Mouse (Mus musculus): ENCODE data around the gene Tbc1d24.

The Tbc1d24 gene

GRCm38 (mm10) chr17:24173423-24173822, 31.9 kb downstream of the Tbc1d24 start:
- peak; percentile 48 for DNase-seq (ENCODE audit: low spot score)

- DNase-seq (ENCODE audit: low spot score): no peak
These were observed 33.6 kb downstream of the Tbc1d24 start for GRCm38 (mm10) chr17:24171738-24172137.

GRCm38 (mm10) chr17:24170729-24171128, 34.6 kb downstream of the Tbc1d24 start:
- no peak for DNase-seq (ENCODE audit: low spot score)

DNA sequence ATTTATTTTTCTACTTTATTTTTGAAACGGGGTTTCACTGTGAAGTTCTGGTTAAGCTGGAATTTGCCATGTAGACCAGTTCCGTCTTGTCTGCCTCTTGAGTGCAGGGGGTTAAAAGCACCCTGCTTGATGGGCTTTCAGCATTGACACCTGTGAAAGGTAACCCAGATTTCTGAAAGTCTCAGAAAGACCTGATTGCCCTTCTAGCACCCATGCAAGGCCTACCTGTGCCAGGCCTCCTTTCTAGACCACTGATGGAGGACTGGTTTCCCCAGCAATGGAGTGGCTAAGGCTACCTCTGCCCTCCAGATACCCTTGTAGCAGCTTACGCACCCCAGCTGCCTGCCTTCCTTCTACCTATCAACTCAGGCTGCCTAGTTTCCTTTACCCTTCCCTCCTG, 35.2 kb downstream of the Tbc1d24 start:
- DNase-seq (ENCODE audit: low spot score): no peak

GRCm38 (mm10) chr17:24169317-24170065, 35.9 kb downstream of the Tbc1d24 start, which contains the start of gene Atp6v0c:
Gene Atp6v0c, minus strand, starts transcription at chr17:24169702.
- peak; percentile 92 for DNase-seq (ENCODE audit: low spot score)

DNA sequence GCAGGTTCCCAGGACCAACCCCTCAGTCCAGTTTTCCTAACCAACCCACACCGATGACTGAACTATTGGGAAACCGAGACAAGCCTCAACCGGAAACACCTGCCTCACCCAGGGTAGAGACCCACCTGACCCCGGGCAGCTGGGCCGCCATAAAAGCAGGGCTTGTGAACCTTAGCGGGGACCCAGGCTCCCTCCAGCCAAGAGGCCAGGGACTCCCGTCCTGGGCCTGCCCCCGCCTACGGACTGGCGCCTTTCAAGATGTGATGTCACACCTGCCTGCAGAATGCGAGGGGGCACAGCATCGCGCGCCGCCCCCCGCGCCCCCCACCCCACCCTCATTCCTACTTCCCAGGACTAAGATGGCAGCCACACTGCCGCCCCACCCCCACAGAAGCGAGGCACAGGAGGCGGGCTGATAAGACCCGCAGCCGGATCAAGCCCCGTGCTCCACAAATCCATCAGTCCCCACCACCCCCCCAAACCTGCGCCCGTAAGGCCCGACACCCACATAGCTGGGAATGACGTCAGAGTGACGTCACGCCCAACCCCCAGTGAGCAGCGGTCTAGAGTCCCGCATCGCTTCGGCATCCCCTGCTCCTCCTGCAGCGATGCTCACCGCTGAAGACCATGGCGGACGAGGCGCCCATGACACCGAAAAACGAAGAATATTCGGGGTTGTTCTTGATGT, 36.6 kb downstream of the Tbc1d24 start:
- no peak for DNase-seq (ENCODE audit: low spot score)

DNA sequence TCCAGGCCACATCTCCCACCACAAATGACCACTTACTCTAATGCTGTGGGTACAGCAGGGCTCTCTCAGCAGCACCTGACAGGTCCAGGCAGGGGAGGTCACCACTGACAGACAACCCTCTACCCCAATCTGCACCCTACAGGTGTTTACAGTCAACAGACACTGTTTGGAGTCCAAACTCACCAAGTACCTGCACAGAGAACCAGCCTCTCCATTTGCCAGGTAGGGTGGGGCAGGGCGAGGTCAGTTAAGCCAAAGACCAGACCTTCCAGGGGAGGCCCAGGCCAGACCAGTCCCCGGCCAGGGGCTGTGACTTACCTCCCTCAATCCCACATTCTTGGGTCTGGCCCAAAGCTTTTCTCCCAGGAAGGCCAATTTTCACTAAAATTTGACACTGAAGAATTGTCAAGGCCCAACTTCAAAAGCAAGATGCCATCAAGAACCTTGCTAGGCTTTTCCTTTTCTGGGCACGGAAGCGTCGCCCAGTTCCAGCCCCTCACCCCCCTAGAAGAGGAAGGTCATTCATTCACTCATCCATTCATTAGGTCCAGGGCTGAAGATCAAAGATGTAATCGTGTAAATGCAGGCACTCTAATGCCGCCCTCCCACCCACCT, 37.4 kb downstream of the Tbc1d24 start:
- DNase-seq (ENCODE audit: low spot score): no peak

- DNase-seq (ENCODE audit: low spot score): no peak
These were observed 38.2 kb downstream of the Tbc1d24 start for GRCm38 (mm10) chr17:24167120-24167519.

- no peak for DNase-seq (ENCODE audit: low spot score)
These were observed 40.6 kb downstream of the Tbc1d24 start for GRCm38 (mm10) chr17:24164566-24165259.

GRCm38 (mm10) chr17:24163176-24163962, 42.0 kb downstream of the Tbc1d24 start, which contains the start of gene Amdhd2:
Gene Amdhd2, minus strand, starts transcription at chr17:24163766.
- peak; percentile 95 for DNase-seq (ENCODE audit: low spot score)

DNA sequence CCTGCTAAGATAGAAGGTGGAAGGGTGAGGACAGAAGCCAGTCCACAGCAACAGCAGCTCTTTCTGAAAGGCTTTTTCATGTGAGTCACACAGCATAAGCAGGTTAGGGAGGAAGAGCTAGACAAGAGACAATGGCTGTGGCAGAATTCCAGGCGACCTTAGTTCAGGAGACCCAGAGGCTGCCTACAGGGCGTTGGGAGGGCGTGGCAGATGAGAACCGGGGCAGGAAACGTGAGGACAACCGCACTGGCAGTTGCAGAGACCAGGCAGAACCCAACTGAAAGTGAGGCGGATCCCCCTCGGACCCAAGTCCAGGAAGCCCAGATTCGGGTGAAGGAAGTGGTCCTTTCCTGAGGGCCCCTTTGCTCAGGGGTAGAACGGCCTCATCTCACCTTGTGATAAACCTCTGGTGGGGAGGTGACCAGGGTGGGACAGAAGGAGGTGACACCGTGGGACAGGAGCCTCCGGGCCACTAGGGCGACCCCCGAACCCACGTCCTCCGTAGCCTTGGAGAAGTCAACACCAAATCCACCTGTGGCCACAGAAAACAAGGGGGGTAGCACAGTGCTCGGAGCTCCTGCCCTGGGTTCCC, 42.7 kb downstream of the Tbc1d24 start:
- no peak for DNase-seq (ENCODE audit: low spot score)

DNA sequence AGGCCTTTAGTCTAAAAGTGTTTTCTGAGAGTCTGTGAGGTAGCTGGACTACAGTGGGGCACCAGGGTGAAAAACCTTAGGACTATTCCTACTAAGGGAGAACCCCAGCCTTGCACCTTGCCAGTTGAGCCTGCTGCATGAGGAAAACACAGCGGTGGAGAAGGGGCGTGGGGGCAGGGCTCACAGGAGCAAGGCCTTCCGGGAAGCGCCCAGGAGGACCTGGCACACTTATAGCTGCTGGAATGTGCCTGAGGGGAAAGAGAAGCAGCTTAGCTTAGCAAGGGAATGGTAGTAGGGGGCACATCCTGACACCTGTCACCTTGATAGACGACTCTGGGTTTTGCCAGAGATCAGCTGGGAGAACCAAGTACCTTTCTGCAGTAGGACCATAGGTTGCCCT, 43.9 kb downstream of the Tbc1d24 start:
- no peak for DNase-seq (ENCODE audit: low spot score)

- DNase-seq (ENCODE audit: low spot score): no peak
These were observed 47.8 kb downstream of the Tbc1d24 start for GRCm38 (mm10) chr17:24157526-24157925.

GRCm38 (mm10) chr17:24157121-24157520, 48.2 kb downstream of the Tbc1d24 start:
- DNase-seq (ENCODE audit: low spot score): no peak

GRCm38 (mm10) chr17:24156394-24156793, 49.0 kb downstream of the Tbc1d24 start:
- no peak for DNase-seq (ENCODE audit: low spot score)

GRCm38 (mm10) chr17:24155742-24156141, 49.6 kb downstream of the Tbc1d24 start:
- DNase-seq (ENCODE audit: low spot score): no peak

GRCm38 (mm10) chr17:24154463-24154862, 50.9 kb downstream of the Tbc1d24 start:
- no peak for DNase-seq (ENCODE audit: low spot score)

DNA sequence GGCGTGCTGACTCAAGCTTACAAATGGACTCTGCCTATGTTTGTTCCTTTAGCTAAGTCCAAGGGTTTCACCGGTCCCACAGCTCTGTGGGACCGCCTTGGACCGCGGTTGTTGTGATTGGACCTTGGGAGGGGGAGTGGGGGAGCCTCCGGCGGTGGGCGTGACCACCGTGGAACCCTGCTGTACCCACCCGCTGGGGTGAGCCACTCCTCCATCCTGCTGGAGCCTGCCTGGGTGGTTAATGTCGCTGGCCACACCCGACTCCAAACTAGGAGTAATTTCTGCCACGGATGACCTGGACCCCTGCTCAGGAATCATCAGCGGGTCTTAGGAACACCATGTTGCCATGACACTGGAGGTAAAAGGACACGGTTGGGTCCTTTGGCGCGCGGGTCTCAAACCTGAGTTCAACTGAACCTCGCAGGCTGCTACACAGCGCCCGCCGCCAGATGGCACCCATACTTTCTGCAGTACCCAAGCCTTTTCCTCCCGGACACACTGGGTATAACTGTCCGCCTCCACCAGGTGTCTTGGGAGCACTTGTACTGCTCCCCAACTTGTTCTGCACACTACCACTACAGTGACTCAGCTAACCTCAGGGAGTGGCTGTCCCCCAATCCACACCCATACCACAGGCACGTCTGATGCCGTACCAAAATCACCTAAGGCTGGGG, 53.3 kb downstream of the Tbc1d24 start:
- peak; percentile 78 for DNase-seq (ENCODE audit: low spot score)

DNA sequence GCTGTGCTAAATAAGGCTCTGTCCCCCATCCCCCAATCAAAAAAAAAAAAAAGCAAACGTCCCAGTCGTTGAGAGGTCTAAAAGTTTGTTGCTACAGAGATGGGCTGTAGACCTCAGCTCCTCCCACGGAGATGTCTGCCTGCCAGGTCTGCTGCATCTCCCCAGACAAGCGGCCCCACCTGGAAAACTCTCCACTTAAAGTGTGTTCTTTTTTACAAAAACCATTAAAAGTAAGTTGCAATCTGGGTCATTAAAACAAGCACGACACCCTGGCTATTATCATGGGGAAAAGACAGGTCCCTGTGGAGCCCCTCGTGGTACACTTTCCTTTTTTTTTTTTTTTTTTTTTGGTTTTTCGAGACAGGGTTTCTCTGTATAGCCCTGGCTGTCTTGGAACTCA, 54.0 kb downstream of the Tbc1d24 start:
- DNase-seq (ENCODE audit: low spot score): no peak

DNA sequence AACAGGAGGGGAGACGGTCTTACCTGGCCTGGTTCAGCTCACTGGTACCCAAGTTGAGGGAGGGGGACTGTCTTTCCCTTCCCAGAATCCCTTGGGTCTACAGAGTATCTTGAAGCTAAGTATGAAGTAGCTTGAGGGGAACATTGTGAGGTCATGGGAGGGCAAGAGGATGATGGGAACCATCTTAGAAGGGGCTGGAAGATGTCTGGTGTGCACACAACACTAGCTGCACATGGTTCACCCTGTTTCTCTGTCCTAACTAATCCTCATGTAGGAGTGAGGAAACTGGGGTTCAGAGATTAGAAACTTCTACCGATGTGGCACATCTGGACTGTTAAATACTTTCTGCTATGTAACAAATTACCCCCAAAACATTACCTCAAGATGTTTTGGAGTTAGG, 54.5 kb downstream of the Tbc1d24 start, which contains the start of gene Pdpk1:
Gene Pdpk1 (minus strand): TSS at position 101 of the 400 bp plus-strand sequence.
- no peak for DNase-seq (ENCODE audit: low spot score)

Data from ovary, postnatal 36 days (tissue).